Mouse (Mus musculus): ENCODE measurements at regions not wholly inside any gene's neighbourhood (a gene's known extent, or its start where the extent isn't known, plus 50 kb on each side); places are given as distances from the start of the nearest gene placed in this dataset.

GRCm38 (mm10) chr11:57958233-57958632 lies 50.6 kb upstream of the Larp1 start:
- no peak for DNase-seq

- no peak for DNase-seq
Observed at GRCm38 (mm10) chr11:57956909-57957308, 52.0 kb upstream of the Larp1 start.

DNA sequence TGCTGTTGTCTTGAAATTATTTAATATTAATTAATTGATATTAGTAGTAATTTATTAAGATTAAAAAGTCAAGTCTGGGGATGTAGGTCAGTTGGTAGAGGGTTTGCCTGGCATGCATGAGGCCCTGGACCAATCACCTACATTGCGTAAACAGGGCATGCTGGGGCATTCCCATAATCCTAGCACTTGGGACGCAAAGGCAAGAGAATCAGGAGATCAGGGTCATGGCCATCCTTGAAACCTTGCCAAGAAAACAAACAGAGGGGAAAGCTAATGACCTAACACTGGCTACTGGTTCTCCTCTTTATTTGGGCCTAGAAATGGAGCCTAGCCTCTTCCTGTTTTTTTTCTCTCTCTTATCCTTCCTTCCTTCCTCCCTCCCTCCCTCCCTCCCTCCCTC lies 52.8 kb upstream of the Larp1 start:
- DNase-seq: no peak

- no peak for DNase-seq
Observed at GRCm38 (mm10) chr11:57955476-57955875, 53.4 kb upstream of the Larp1 start.

GRCm38 (mm10) chr11:57954510-57955184 lies 54.2 kb upstream of the Larp1 start:
- DNase-seq: no peak

- DNase-seq: no peak
Observed at GRCm38 (mm10) chr11:57953694-57954093, 55.2 kb upstream of the Larp1 start.

- peak; percentile 53 to 63 for DNase-seq
Observed at GRCm38 (mm10) chr11:57952619-57953018, 56.2 kb upstream of the Larp1 start.

DNA sequence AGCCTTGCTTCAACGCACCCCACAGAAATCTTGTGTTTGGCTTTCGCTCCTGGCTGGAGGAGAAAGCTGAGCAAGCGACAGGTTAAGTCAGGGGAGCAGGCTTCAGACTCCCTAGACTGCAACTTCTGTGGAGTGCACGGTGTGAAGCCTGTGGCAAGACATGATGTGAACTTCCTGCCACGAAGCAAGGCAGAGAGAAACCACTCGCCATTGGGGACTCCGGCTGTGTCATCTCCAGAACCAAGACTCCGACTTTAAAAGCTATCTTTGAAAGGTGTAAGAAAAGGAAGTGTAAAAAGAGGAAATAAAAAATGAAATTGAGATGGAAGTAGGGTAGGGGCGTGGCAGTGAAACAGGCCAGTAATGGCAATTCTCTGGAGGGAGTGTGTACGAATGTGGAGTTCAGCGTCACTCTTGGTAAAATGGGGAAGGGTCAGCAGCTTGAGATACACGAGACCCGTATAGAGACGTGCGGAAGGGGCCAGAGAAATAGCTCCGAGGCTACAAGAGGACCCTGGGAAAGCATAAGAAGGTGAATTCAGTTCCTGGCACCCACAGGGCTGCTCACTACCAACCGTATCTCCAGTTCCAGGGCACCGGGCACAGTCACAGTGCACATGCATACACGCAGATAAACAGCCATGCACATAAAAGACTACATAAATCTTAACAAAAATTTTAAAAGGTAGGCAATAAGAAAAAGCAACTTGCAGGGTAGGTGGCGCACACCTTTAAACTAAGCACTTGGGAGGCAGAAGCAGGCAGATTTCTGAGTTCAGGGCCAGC lies 57.1 kb upstream of the Larp1 start:
- DNase-seq: peak; percentile 67 to 70

- DNase-seq: peak; percentile 75 to 77
Observed at GRCm38 (mm10) chr11:57950989-57951388, 57.9 kb upstream of the Larp1 start.

DNA sequence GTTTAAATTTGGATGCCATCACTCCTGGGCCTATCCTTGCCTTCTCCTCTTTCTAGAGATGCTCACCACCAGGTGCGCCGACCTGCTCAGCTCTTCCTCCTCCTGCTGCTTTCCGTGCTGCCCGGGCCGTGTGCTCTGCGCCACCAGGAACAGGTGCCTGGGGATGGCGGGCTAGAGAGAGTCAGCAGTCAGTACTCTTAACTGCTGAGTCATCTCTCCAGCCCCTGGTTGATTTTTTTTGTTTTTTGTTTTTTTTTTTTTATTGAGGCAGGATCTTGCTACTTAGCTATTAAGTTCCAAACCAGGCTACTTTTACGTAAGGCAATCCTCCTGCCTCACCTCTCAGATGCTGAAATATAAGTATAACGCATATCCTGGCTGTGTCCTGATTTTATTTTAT lies 59.8 kb upstream of the Larp1 start:
- no peak for DNase-seq

DNA sequence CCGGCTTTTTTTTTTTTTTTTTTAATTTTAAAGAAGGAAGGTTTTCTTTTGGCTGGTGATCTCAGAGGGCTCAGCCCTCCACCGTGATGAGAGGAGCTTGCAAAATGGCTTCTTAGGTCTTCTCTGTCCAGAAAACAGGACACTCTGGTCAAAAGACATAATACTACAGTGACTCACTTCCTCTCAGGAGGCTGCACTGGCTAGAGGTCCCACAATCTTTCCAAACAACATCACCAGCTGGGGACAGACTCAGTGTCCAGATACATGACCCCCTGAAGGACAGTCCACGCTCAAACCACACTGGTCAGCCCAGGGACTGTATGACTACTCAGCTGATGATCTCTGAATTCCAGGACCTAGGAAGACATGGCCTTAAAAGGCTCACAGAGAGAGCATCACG lies 61.5 kb upstream of the Larp1 start:
- DNase-seq: no peak

DNA sequence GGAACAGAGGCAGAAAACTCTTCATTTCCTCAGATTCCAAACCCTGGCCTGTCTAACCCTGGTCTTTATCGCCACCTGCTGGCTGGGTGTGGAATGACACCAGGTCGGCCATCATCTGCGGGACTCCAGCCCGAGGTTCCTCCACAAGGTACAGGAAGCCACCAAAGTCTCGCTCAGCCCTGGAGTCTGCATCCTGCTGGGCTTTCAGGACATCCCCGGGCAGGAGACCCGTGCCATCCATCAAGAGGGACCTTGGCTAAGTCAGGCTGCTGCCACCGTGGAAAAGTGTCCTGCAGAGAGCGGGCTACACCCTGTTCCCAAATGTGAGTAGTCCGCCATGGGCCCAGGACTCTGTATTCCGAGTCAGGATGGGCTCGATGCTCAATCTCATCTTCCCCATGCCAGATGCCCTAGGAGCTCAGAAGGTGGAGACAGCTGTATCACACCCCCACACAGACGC lies 74.4 kb upstream of the Larp1 start:
- peak; percentile 95 to 96 for DNase-seq

DNA sequence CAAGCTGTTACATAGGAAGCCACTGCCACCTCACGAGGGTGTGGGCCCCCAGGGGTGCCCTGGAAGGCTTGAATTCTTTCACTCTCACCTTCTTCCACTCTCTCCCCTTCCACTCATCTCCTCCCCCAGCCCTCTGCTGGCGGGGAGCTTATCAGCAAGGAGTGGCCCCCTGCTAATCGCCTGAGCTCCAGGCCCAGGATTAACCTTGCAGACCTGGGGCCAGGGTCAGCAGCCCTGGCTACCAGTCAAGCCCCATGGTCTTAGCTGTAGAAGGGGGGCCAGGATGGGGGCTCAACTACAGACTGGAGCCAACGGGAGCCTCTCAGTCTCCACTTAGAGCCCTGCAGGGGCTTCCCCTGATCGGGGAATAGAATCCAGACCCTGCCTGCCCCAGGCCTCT lies 75.8 kb upstream of the Larp1 start:
- no peak for DNase-seq

GRCm38 (mm10) chr11:57929506-57929905 lies 79.4 kb upstream of the Larp1 start:
- no peak for DNase-seq

DNA sequence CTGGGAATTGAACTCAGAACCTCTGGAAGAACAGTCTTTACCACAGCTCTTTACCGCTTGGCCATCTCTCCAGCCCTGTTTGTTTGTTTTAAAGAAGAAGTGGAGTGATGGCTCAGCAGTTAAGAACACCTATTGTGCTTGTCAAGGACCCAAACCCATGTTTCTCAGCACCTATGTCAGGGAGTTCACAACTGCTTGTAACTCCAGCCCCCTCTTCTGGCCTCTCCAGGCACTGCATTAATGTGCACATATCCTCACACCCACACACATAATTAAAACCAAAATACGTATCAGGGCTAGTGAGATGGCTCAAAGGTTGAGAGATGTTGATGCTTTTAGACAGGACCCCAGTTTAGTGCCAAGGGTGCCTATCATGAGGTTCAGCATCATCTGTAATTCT lies 87.6 kb upstream of the Hand1 start:
- DNase-seq: peak; percentile 49 to 53

DNA sequence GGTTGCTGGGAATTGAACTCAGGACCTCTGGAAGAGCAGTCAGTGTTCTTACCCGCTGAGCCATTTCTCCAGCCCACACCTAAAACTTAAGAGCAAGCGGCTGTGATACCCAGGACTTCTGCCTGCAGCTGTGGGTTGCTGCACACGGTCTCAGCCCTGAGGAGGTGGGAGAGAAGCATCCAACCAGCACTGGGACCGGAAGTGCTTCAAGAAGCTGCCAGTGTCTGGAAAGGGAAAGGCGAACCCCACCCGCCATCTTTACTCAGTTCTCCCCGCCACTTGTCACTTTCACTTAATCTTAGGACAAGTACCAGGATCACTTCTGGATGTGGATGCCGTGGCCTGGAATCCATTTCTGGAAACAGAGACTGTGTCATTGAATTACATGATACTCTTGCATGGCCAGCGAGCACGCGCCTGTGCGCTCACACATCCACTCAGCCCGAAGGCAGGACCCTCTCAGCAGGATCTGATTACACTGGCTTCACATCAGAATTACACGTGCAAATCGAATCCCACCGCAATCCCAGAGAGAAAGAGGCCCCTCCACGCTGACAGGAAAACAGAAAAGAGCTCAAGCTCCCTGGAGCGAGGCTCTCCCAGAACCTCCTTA lies 85.9 kb upstream of the Hand1 start:
- no peak for DNase-seq

GRCm38 (mm10) chr11:57917974-57918373 lies 85.4 kb upstream of the Hand1 start:
- DNase-seq: no peak

DNA sequence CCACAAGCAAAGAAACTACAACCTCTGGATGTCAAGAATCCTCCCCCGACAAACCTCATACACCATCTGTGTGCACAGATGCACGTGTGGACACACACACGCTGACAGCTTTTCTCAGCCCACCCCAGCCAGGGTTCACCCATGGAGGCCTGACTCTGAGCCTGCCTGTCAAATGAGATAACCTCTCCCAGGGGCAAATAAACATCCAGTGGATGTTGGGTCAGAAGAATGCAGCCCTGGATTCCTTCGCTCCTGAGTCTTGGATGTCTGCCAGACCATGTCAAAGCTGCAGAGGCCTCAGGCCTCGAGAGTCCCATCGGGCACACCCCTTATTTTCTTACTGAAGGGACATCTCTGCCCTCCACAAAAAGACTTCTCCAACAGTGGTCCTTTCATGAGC lies 83.4 kb upstream of the Hand1 start:
- no peak for DNase-seq

DNA sequence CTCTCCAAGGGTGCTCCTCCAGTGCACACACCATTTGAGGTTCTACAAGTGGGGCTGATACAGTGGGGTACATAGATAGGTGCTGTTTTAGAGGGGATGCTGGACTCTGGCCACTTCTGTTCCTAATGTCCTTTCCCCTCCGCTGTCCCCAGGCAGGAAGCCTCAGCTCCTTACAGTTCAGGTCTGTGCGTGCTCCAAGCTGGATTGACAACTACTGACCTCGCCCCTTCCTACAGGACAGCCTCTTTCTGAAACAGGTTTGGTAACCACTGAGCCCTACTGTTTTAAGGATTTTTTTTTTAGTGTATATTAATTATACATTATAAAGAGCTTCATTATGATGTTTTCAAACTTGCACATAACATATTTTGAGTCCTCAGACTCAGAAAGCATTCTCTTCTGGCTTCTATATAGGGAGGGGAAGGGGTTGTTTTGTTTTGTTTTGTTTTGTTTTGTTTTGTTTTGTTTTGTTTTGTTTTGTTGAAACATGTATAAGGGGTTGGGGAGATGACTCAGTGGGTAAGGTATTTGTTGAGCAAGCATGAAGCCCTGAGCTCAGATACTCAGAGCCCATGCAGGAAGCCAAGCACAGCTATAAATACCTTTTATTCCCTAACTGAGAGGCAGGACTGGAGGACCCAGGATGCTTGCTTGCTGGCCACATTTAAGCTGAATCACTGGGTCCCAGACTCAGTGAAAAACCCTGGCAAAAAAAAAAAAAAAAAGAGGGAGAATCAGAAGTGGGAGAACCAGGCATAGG lies 81.4 kb upstream of the Hand1 start:
- no peak for DNase-seq

GRCm38 (mm10) chr11:57913020-57913699 lies 80.5 kb upstream of the Hand1 start:
- no peak for DNase-seq

DNA sequence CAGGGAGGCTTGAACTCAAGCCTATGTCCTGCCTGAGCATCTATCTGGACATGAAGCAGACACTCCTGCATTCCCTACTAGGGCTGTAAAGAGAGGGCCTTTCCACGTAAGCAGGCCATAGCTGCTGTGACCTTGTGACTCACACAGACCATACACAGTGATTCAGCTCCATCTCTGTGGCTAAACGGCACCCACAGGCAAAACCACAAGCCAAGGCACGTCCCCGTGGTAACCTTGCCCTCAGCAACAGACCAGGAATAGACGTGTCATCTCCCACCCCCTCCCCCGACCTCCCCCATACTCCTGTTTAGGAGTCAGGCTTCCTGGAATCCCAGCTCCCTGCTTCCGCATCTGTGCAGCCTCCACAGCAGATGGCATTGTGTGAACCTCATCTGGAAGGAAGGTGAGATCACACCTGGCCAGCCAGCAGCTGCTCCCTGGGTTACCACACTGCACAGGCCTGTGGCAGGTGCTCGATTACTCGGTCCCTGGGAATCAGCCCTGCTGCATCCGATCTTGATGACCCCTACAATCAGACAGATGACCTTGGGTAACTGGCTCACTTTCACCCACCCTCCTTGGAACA lies 79.2 kb upstream of the Hand1 start:
- no peak for DNase-seq

- DNase-seq: no peak
Observed at GRCm38 (mm10) chr11:57904216-57904615, 71.6 kb upstream of the Hand1 start.
